Mouse (Mus musculus): Measurements from ENCODE around the gene Ift57. TPM values are rescaled to one million over a fixed set of nuclear protein-coding genes. Genes with fewer than 3 reads are reported as not detected.

The Ift57 gene
- total and polyA plus RNA-seq, 3 experiments, result 13.3 to 28.8 (median 21.3) TPM

GRCm38 (mm10) chr16:49796954-49797353, 97.9 kb downstream of the Ift57 start:
- Histone ChIP-seq H3K27me3 (replicated peaks) (no peaks in the 10 kb centered on the region), H3K4me1 (ENCODE audit: control insufficient read depth in 1 of 2, insufficient read depth in 2 of 2) (peaks cover 39 to 67% of the 10 kb centered on the region in 2 experiments), H3K9ac (ENCODE audit: insufficient read depth, low read depth) (no peak overlapping the region), H3K4me3 (replicated peaks in 1 of 3; ENCODE audit: low read depth in 2 of 3, low read length in 2 of 3, poor library complexity in 1 of 3) (peak overlapping the region in 1 of 3 experiments; percentile 5), H3K27ac (ENCODE audit: insufficient read depth, low read depth) (no peak overlapping the region), H3K36me3 (replicated peaks in 1 of 2; ENCODE audit: control insufficient read depth in 1 of 2, insufficient read depth in 1 of 2, low read length in 1 of 2) (no peaks in the 10 kb centered on the region), H3K79me2 (replicated peaks; ENCODE audit: control insufficient read depth, extremely low read depth, insufficient read depth, poor library complexity, severe bottlenecking) (no peaks in the 10 kb centered on the region), H3K9me3 (replicated peaks; ENCODE audit: low read length) (no peaks in the 10 kb centered on the region), H3K4me2 (ENCODE audit: insufficient read depth, low read depth, poor library complexity, severe bottlenecking) (no peak overlapping the region)
- dilution Hi-C loops (cut with MboI; ENCODE audit: extremely low pct_ligation_motif_present, extremely low pct_unique_long_range_greater_than_20kb, low sequenced_read_pairs) (no loop called here), in situ Hi-C loops (cut with MboI; ENCODE audit: low pct_ligation_motif_present, low pct_unique_long_range_greater_than_20kb, low sequenced_read_pairs) (no loop called here)
- DNase-seq (ENCODE audit: extremely low read depth), result no peak
- TF ChIP-seq BHLHE40 (IDR thresholded peaks at IDR 0.05; ENCODE audit: low read depth, low read length) (peak; percentile 67; the same call in 1 of the 2 replicates), E2F4 (IDR thresholded peaks at IDR 0.05; ENCODE audit: insufficient replicate concordance, low read depth, low read length) (no peak)

- Histone ChIP-seq H3K9ac (ENCODE audit: insufficient read depth, low read depth) (no peak overlapping the region), H3K36me3 (replicated peaks in 1 of 2; ENCODE audit: control insufficient read depth in 1 of 2, insufficient read depth in 1 of 2, low read length in 1 of 2) (no peaks in the 10 kb centered on the region), H3K27me3 (replicated peaks) (no peaks in the 10 kb centered on the region), H3K27ac (ENCODE audit: insufficient read depth, low read depth) (no peak overlapping the region), H3K4me3 (replicated peaks in 1 of 3; ENCODE audit: low read depth in 2 of 3, low read length in 2 of 3, poor library complexity in 1 of 3) (no peak overlapping the region), H3K79me2 (replicated peaks; ENCODE audit: control insufficient read depth, extremely low read depth, insufficient read depth, poor library complexity, severe bottlenecking) (no peaks in the 10 kb centered on the region), H3K9me3 (replicated peaks; ENCODE audit: low read length) (no peaks in the 10 kb centered on the region), H3K4me1 (ENCODE audit: control insufficient read depth in 1 of 2, insufficient read depth in 2 of 2) (peaks cover 30 to 54% of the 10 kb centered on the region in 2 experiments), H3K4me2 (ENCODE audit: insufficient read depth, low read depth, poor library complexity, severe bottlenecking) (no peak overlapping the region)
- in situ Hi-C loops (cut with MboI; ENCODE audit: low pct_ligation_motif_present, low pct_unique_long_range_greater_than_20kb, low sequenced_read_pairs) (no loop called here), dilution Hi-C loops (cut with MboI; ENCODE audit: extremely low pct_ligation_motif_present, extremely low pct_unique_long_range_greater_than_20kb, low sequenced_read_pairs) (no loop called here)
- TF ChIP-seq KAT2A (IDR thresholded peaks at IDR 0.05; ENCODE audit: insufficient replicate concordance, low read length) (no peak), USF1 (IDR thresholded peaks at IDR 0.05; ENCODE audit: low read depth, low read length) (no peak), ZNF384 (IDR thresholded peaks at IDR 0.05; ENCODE audit: low read depth, low read length) (no peak), RCOR1 (conservative IDR thresholded peaks at IDR 0.05; ENCODE audit: low read depth, low read length) (no peak), IRF4 (IDR thresholded peaks at IDR 0.05; ENCODE audit: low read depth, low read length) (no peak), MAFK (IDR thresholded peaks at IDR 0.05; ENCODE audit: insufficient replicate concordance, low read length) (no peak), JUND (conservative IDR thresholded peaks at IDR 0.05; ENCODE audit: low read depth, low read length) (no peak), ZMIZ1 (IDR thresholded peaks at IDR 0.05; ENCODE audit: low read depth, low read length) (no peak), MAX (IDR thresholded peaks at IDR 0.05; ENCODE audit: low read length) (no peak), E2F4 (IDR thresholded peaks at IDR 0.05; ENCODE audit: insufficient replicate concordance, low read depth, low read length) (no peak), SMC3 (IDR thresholded peaks at IDR 0.05; ENCODE audit: low read depth, low read length) (no peak), GABPA (IDR thresholded peaks at IDR 0.05; ENCODE audit: insufficient replicate concordance, low read depth, low read length) (no peak), POLR2AphosphoS2 (IDR thresholded peaks at IDR 0.05; ENCODE audit: low read depth, low read length) (no peak), MYC (IDR thresholded peaks at IDR 0.05; ENCODE audit: low read depth, low read length) (no peak), TBP (conservative IDR thresholded peaks at IDR 0.05; ENCODE audit: low read depth, low read length) (no peak), ELF1 (IDR thresholded peaks at IDR 0.05; ENCODE audit: low read depth, low read length) (no peak)
- DNase-seq (ENCODE audit: extremely low read depth), result no peak
Measured at GRCm38 (mm10) chr16:49798790-49799189, 99.8 kb downstream of the Ift57 start.

Data from CH12.LX (cell line).